Mouse (Mus musculus) embryonic facial prominence, embryonic 11.5 days (tissue): ENCODE measurements at regions not wholly inside any gene's neighbourhood (a gene's known extent, or its start where the extent isn't known, plus 50 kb on each side); places are given as distances from the start of the nearest gene placed in this dataset.

Experiments used
- ATAC-seq: fragments of 200-750 bp; cut with Nextera tagmentation; replicated peaks from 2 replicates; pipeline ENCODE4 v1.8.0; 2017; ENCODE audit warnings: low read depth; ENCODE audit not compliant: insufficient number of reproducible peaks, low FRiP score, low TSS enrichment
- DNase-seq: peaks from one replicate; pipeline ENCODE4 v3.0.0-alpha.2; 2015; ENCODE audit warnings: low spot score
- H3K27ac ChIP-seq: fragments of 300-500 bp; sonication (generic); replicated peaks from 2 replicates; pipeline ENCODE4 v1.5.1; 2014; ENCODE audit warnings: mild to moderate bottlenecking, low read depth, low read length, control low read depth
- H3K27me3 ChIP-seq: fragments of 300-500 bp; sonication (generic); 2 replicates; pipeline ENCODE4 v1.6.1; 2014; ENCODE audit warnings: mild to moderate bottlenecking, low read length, moderate library complexity, mixed read lengths; ENCODE audit not compliant: control insufficient read depth, insufficient read depth
- H3K36me3 ChIP-seq: fragments of 300-500 bp; sonication (generic); replicated peaks from 2 replicates; pipeline ENCODE4 v1.6.1; 2014; ENCODE audit warnings: low read depth, mild to moderate bottlenecking, low read length, moderate library complexity, mixed read lengths; ENCODE audit not compliant: control insufficient read depth, insufficient read depth
- H3K4me1 ChIP-seq: fragments of 300-500 bp; sonication (generic); 2 replicates; pipeline ENCODE4 v1.6.1; 2014; ENCODE audit warnings: low read length, mixed read lengths; ENCODE audit not compliant: control insufficient read depth, insufficient read depth
- H3K4me2 ChIP-seq: fragments of 300-500 bp; sonication (generic); 2 replicates; pipeline ENCODE4 v1.6.1; 2014; ENCODE audit warnings: low read depth, mild to moderate bottlenecking, control low read depth, low read length, moderate library complexity
- H3K4me3 ChIP-seq: fragments of 300-500 bp; sonication (generic); 2 replicates; pipeline ENCODE4 v1.5.1; 2014; ENCODE audit warnings: low read depth, low read length, control low read depth
- H3K9ac ChIP-seq: fragments of 300-500 bp; sonication (generic); replicated peaks from 2 replicates; pipeline ENCODE4 v1.6.1; 2014; ENCODE audit warnings: mild to moderate bottlenecking, control low read depth, low read length
- H3K9me3 ChIP-seq: fragments of 300-500 bp; sonication (generic); replicated peaks from 2 replicates; pipeline ENCODE4 v1.6.1; 2016; ENCODE audit warnings: mild to moderate bottlenecking, low read length, inconsistent platforms, mixed read lengths; ENCODE audit not compliant: control insufficient read depth
- WGBS: fragments of 180-500 bp; shearing (Covaris S2); extraction: QIAGEN DNeasy Blood & Tissue Kit; methylation state at CpG from one replicate; pipeline ENCODE4 v1.1.7; 2014; 5-methylcytosine and 5-hydroxymethylcytosine counted together

- Histone ChIP-seq H3K9me3 (no peaks in the 10 kb centered on the region), H3K4me1 (no peaks in the 10 kb centered on the region), H3K4me3 (no peak overlapping the region), H3K4me2 (no peak overlapping the region), H3K9ac (no peak overlapping the region), H3K36me3 (no peaks in the 10 kb centered on the region), H3K27me3 (no peaks in the 10 kb centered on the region), H3K27ac (no peak overlapping the region)
- DNase-seq, result no peak
- ATAC-seq, result no peak
Measured at GRCm38 (mm10) chr13:69421966-69422365, 111.6 kb upstream of the Nsun2 start.

GRCm38 (mm10) chr13:69426117-69426516, 107.4 kb upstream of the Nsun2 start:
- Histone ChIP-seq H3K9ac (no peak overlapping the region), H3K9me3 (no peaks in the 10 kb centered on the region), H3K27ac (no peak overlapping the region), H3K4me1 (no peaks in the 10 kb centered on the region), H3K4me2 (no peak overlapping the region), H3K27me3 (no peaks in the 10 kb centered on the region), H3K36me3 (no peaks in the 10 kb centered on the region), H3K4me3 (no peak overlapping the region)
- WGBS, result 56% methylated on average over 6 of the region's 6 CpGs
- no peak for DNase-seq
- no peak for ATAC-seq

GRCm38 (mm10) chr13:69429596-69429995, 104.0 kb upstream of the Nsun2 start:
- H3K4me3 ChIP-seq, result no peak overlapping the region
- H3K27ac ChIP-seq, result no peak overlapping the region
- H3K27me3 ChIP-seq, result no peaks in the 10 kb centered on the region
- H3K4me1 ChIP-seq, result no peaks in the 10 kb centered on the region
- H3K36me3 ChIP-seq, result no peaks in the 10 kb centered on the region
- ATAC-seq (no peak; the same call in 1 of the 2 replicates), DNase-seq (no peak)
- H3K9me3 ChIP-seq, result no peaks in the 10 kb centered on the region
- 56% methylated on average over 5 of the region's 5 CpGs for WGBS
- no peak overlapping the region for H3K4me2 ChIP-seq
- no peak overlapping the region for H3K9ac ChIP-seq

GRCm38 (mm10) chr13:69433461-69434323, 99.9 kb upstream of the Nsun2 start:
- ATAC-seq (no peak), DNase-seq (no peak)
- no peaks in the 10 kb centered on the region for H3K9me3 ChIP-seq
- no peaks in the 10 kb centered on the region for H3K36me3 ChIP-seq
- H3K27me3 ChIP-seq, result no peaks in the 10 kb centered on the region
- no peak overlapping the region for H3K4me2 ChIP-seq
- H3K4me1 ChIP-seq, result no peaks in the 10 kb centered on the region
- WGBS, result 88% methylated on average over 8 of the region's 8 CpGs
- H3K4me3 ChIP-seq, result no peak overlapping the region
- H3K27ac ChIP-seq, result no peak overlapping the region
- no peak overlapping the region for H3K9ac ChIP-seq

- ATAC-seq, result no peak
- no peaks in the 10 kb centered on the region for H3K36me3 ChIP-seq
- no peak overlapping the region for H3K4me3 ChIP-seq
- DNase-seq, result no peak
- no peaks in the 10 kb centered on the region for H3K9me3 ChIP-seq
- H3K27ac ChIP-seq, result no peak overlapping the region
- H3K4me1 ChIP-seq, result no peaks in the 10 kb centered on the region
- H3K4me2 ChIP-seq, result no peak overlapping the region
- no peaks in the 10 kb centered on the region for H3K27me3 ChIP-seq
- 88% methylated on average over 9 of the region's 9 CpGs for WGBS
- no peak overlapping the region for H3K9ac ChIP-seq
Measured at GRCm38 (mm10) chr13:69439486-69439885, 94.1 kb upstream of the Nsun2 start.

GRCm38 (mm10) chr13:69441798-69442197, 91.7 kb upstream of the Nsun2 start:
- no peak for ATAC-seq
- H3K4me3 ChIP-seq, result no peak overlapping the region
- H3K36me3 ChIP-seq, result no peaks in the 10 kb centered on the region

GRCm38 (mm10) chr13:69445611-69446010, 87.9 kb upstream of the Nsun2 start:
- no peak for ATAC-seq

More at GRCm38 (mm10) chr13:69441798-69442197, 91.7 kb upstream of the Nsun2 start:
- no peaks in the 10 kb centered on the region for H3K27me3 ChIP-seq
- 53% methylated on average over 1 of the region's 1 CpGs for WGBS
- no peak overlapping the region for H3K4me2 ChIP-seq
- no peak overlapping the region for H3K27ac ChIP-seq
- DNase-seq, result no peak
- no peaks in the 10 kb centered on the region for H3K4me1 ChIP-seq
- H3K9ac ChIP-seq, result no peak overlapping the region
- H3K9me3 ChIP-seq, result no peaks in the 10 kb centered on the region

More at GRCm38 (mm10) chr13:69445611-69446010, 87.9 kb upstream of the Nsun2 start:
- H3K9me3 ChIP-seq, result no peaks in the 10 kb centered on the region
- no peak overlapping the region for H3K9ac ChIP-seq
- DNase-seq, result no peak
- H3K36me3 ChIP-seq, result no peaks in the 10 kb centered on the region
- H3K27me3 ChIP-seq, result no peaks in the 10 kb centered on the region
- no peak overlapping the region for H3K4me3 ChIP-seq
- 81% methylated on average over 4 of the region's 4 CpGs for WGBS
- no peaks in the 10 kb centered on the region for H3K4me1 ChIP-seq
- no peak overlapping the region for H3K27ac ChIP-seq
- H3K4me2 ChIP-seq, result no peak overlapping the region
